Mouse (Mus musculus) MEL (cell line): ENCODE results near the gene 9330182L06Rik. TPM values are rescaled to one million over a fixed set of nuclear protein-coding genes. Genes with fewer than 3 reads are reported as not detected.

Experiments
- DNase-seq: peaks from one replicate; pipeline ENCODE4 v3.0.0; 2011; ENCODE audit warnings: low read depth, low spot score
- H3K27ac ChIP-seq: 2 replicates; pipeline ENCODE4 v1.5.1; 2012; ENCODE audit warnings: low read depth, mild to moderate bottlenecking, control low read depth, low read length, moderate library complexity; ENCODE audit not compliant: control insufficient read depth
- H3K27me3 ChIP-seq, 2 experiments: fragments of 150-350 bp in 1 of 2; sonication (generic) in 1 of 2; 2 replicates each; pipeline ENCODE4 v1.6.1; 2012; ENCODE audit warnings: low read length in 2 of 2, mild to moderate bottlenecking in 2 of 2, improper control_type of control experiment in 1 of 2, moderate library complexity in 1 of 2; ENCODE audit not compliant: insufficient read depth in 2 of 2, control insufficient read depth in 1 of 2
- H3K36me3 ChIP-seq, 2 experiments: 2 replicates each; pipeline ENCODE4 v1.6.1; 2012 to 2014; ENCODE audit warnings: low read length in 2 of 2, improper control_type of control experiment in 1 of 2, inconsistent platforms in 1 of 2, mild to moderate bottlenecking in 1 of 2; ENCODE audit not compliant: insufficient read depth in 2 of 2, control insufficient read depth in 1 of 2
- H3K4me1 ChIP-seq, 2 experiments: fragments of 150-350 bp in 1 of 2; sonication (generic) in 1 of 2; 2 replicates each; pipeline ENCODE4 v1.6.1; 2012; ENCODE audit warnings: low read length in 2 of 2, improper control_type of control experiment in 1 of 2, mild to moderate bottlenecking in 1 of 2; ENCODE audit not compliant: insufficient read depth in 2 of 2, control insufficient read depth in 1 of 2
- H3K4me3 ChIP-seq, 2 experiments: fragments of 150-350 bp in 1 of 2; sonication (generic) in 1 of 2; 2 replicates each; pipeline ENCODE4 v1.5.1; 2012; ENCODE audit warnings: low read depth in 2 of 2, low read length in 2 of 2, mild to moderate bottlenecking in 2 of 2, moderate library complexity in 2 of 2, control low read depth in 1 of 2, improper control_type of control experiment in 1 of 2; ENCODE audit not compliant: control insufficient read depth in 1 of 2, insufficient read depth in 1 of 2
- H3K79me2 ChIP-seq: 2 replicates; pipeline ENCODE4 v1.6.1; 2012; ENCODE audit warnings: mild to moderate bottlenecking, low read length, moderate library complexity; ENCODE audit not compliant: control insufficient read depth, poor library complexity, insufficient read depth
- H3K9ac ChIP-seq: 2 replicates; pipeline ENCODE4 v1.6.1; 2012; ENCODE audit warnings: low read depth, mild to moderate bottlenecking, control low read depth, low read length, moderate library complexity; ENCODE audit not compliant: control insufficient read depth, poor library complexity, severe bottlenecking
- H3K9me3 ChIP-seq: fragments of 150-350 bp; sonication (generic); replicated peaks from 2 replicates; pipeline ENCODE4 v1.6.1; 2012; ENCODE audit warnings: mild to moderate bottlenecking, low read length, improper control_type of control experiment, moderate library complexity; ENCODE audit not compliant: insufficient read depth
- EP300 ChIP-seq, 2 experiments: IDR thresholded peaks; 2 replicates each; pipeline ENCODE4 v1.6.1; 2011; ENCODE audit warnings: improper control_type of control experiment in 2 of 2, low read length in 2 of 2, low read depth in 1 of 2, mild to moderate bottlenecking in 1 of 2
- HCFC1 ChIP-seq: IDR thresholded peaks from 2 replicates; pipeline ENCODE4 v1.6.1; 2012; ENCODE audit warnings: low read depth, mild to moderate bottlenecking, inconsistent platforms, low read length, improper control_type of control experiment, moderate library complexity
- JUND ChIP-seq: IDR thresholded peaks from 2 replicates; pipeline ENCODE4 v1.6.1; 2011; ENCODE audit warnings: low read depth, mild to moderate bottlenecking, improper control_type of control experiment, low read length
- MAX ChIP-seq: IDR thresholded peaks from 2 replicates; pipeline ENCODE4 v1.6.1; 2011; ENCODE audit warnings: low read length, improper control_type of control experiment
- MXI1 ChIP-seq: IDR thresholded peaks from 2 replicates; pipeline ENCODE4 v1.6.1; 2011; ENCODE audit warnings: mild to moderate bottlenecking, low read depth, low read length, improper control_type of control experiment
- MYB ChIP-seq: IDR thresholded peaks from 2 replicates; pipeline ENCODE4 v1.6.1; 2011; ENCODE audit warnings: mild to moderate bottlenecking, low read depth, low read length, improper control_type of control experiment
- NELFE ChIP-seq: IDR thresholded peaks from 2 replicates; pipeline ENCODE4 v1.6.1; 2011; ENCODE audit warnings: low read depth, low read length, improper control_type of control experiment
- NRF1 ChIP-seq: IDR thresholded peaks from 2 replicates; pipeline ENCODE4 v1.6.1; 2014; ENCODE audit warnings: low read depth, mild to moderate bottlenecking, inconsistent platforms, low read length, improper control_type of control experiment, moderate library complexity; ENCODE audit not compliant: poor library complexity, insufficient read depth, severe bottlenecking
- POLR2A ChIP-seq, 2 experiments: IDR thresholded peaks; 2 replicates each; pipeline ENCODE4 v1.6.1; 2011 to 2012; ENCODE audit warnings: low read length in 2 of 2, mild to moderate bottlenecking in 2 of 2, control low read depth in 1 of 2, improper control_type of control experiment in 1 of 2, low read depth in 1 of 2, moderate library complexity in 1 of 2; ENCODE audit not compliant: control insufficient read depth in 1 of 2, insufficient read depth in 1 of 2, poor library complexity in 1 of 2
- SIN3A ChIP-seq: IDR thresholded peaks from 2 replicates; pipeline ENCODE4 v1.6.1; 2012; ENCODE audit warnings: low read length, improper control_type of control experiment, inconsistent platforms
- SMC3 ChIP-seq: IDR thresholded peaks from 2 replicates; pipeline ENCODE4 v1.6.1; 2011; ENCODE audit warnings: low read depth, low read length, improper control_type of control experiment
- UBTF ChIP-seq: IDR thresholded peaks from 2 replicates; pipeline ENCODE4 v1.6.1; 2012; ENCODE audit warnings: low read depth, mild to moderate bottlenecking, inconsistent platforms, low read length, improper control_type of control experiment, moderate library complexity, borderline replicate concordance; ENCODE audit not compliant: insufficient read depth
- USF2 ChIP-seq, 2 experiments: IDR thresholded peaks; 2 replicates each; pipeline ENCODE4 v1.6.1; 2011 to 2012; ENCODE audit warnings: improper control_type of control experiment in 2 of 2, low read length in 2 of 2, borderline replicate concordance in 1 of 2, inconsistent platforms in 1 of 2, low read depth in 1 of 2, mild to moderate bottlenecking in 1 of 2; ENCODE audit not compliant: insufficient read depth in 1 of 2
- ZC3H11A ChIP-seq: IDR thresholded peaks from 2 replicates; pipeline ENCODE4 v1.6.1; 2012; ENCODE audit warnings: low read depth, mild to moderate bottlenecking, inconsistent platforms, low read length, improper control_type of control experiment
- ZKSCAN1 ChIP-seq: IDR thresholded peaks from 2 replicates; pipeline ENCODE4 v1.6.1; 2012; ENCODE audit warnings: low read depth, mild to moderate bottlenecking, inconsistent platforms, low read length, improper control_type of control experiment, moderate library complexity
- ZNF384 ChIP-seq: IDR thresholded peaks from 2 replicates; pipeline ENCODE4 v1.6.1; 2012; ENCODE audit warnings: low read depth, mild to moderate bottlenecking, inconsistent platforms, low read length, improper control_type of control experiment
- polyA plus RNA-seq, 2 experiments: library from polyadenylated mRNA; stranded (reverse) in 1 of 2; unstranded in 1 of 2; fragments of >175 nt in 1 of 2; fragments of >200 nt in 1 of 2; gene quantifications; 2 replicates each; pipeline versions ENCODE4 v1.2.1 to v1.2.4; 2012; ENCODE audit warnings: low replicate concordance in 2 of 2, low read depth in 1 of 2; ENCODE audit not compliant: insufficient read length in 2 of 2, insufficient read depth in 1 of 2, missing spikeins in 1 of 2
- total RNA-seq: library from RNA; depleted of rRNA; stranded (reverse); fragments of 300-350 nt; gene quantifications from 2 replicates; pipeline ENCODE4 v1.2.3, GENCODE M21; 2012

9330182L06Rik gene
- total and polyA plus RNA-seq, 3 experiments: not detected

DNA sequence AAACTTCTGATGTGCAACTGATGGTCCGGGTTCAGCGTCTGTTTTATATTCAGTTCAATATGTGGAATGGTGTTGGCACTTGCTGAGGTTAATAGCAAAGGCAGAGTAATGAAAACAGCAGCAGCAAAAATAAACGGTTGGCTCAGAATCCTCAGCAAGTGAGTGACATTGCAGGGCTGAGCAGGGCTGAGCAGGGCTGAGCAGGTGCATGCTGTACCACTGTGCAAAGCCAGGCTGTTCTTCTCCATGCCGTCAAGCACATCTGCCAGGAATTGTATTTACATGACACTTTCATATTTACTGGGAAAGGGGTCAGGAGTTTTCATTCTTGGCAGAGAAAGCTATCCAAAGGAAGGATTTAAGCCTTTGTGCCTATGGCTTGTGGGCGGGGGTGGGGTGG is 78.7 kb downstream of the 9330182L06Rik start:
- Histone ChIP-seq H3K36me3 (no peaks in the 10 kb centered on the region), H3K79me2 (no peaks in the 10 kb centered on the region), H3K27ac (no peak overlapping the region), H3K9me3 (no peaks in the 10 kb centered on the region), H3K4me3 (no peak overlapping the region), H3K4me1 (no peaks in the 10 kb centered on the region), H3K27me3 (no peaks in the 10 kb centered on the region), H3K9ac (no peak overlapping the region)
- DNase-seq: no peak
- TF ChIP-seq EP300 (IDR thresholded peaks at IDR 0.05; ENCODE audit: low read depth in 1 of 2, low read length in 2 of 2) (no peak), POLR2A (IDR thresholded peaks at IDR 0.05; ENCODE audit: control insufficient read depth in 1 of 2, insufficient read depth in 1 of 2, low read depth in 1 of 2, low read length in 2 of 2, poor library complexity in 1 of 2) (no peak), UBTF (no peak), MAX (no peak)

- Histone ChIP-seq H3K9ac (no peak overlapping the region), H3K4me3 (no peak overlapping the region), H3K79me2 (no peaks in the 10 kb centered on the region), H3K9me3 (no peaks in the 10 kb centered on the region), H3K27ac (no peak overlapping the region), H3K27me3 (no peaks in the 10 kb centered on the region), H3K36me3 (no peaks in the 10 kb centered on the region), H3K4me1 (no peaks in the 10 kb centered on the region)
- no peak for TF ChIP-seq USF2 (IDR thresholded peaks at IDR 0.05; ENCODE audit: borderline replicate concordance in 1 of 2, insufficient read depth in 1 of 2, low read depth in 1 of 2, low read length in 2 of 2)
- DNase-seq: no peak
These were observed 79.2 kb downstream of the 9330182L06Rik start for GRCm38 (mm10) chr5:9345038-9345617.

GRCm38 (mm10) chr5:9345625-9346024 is 79.7 kb downstream of the 9330182L06Rik start:
- TF ChIP-seq HCFC1 (no peak), UBTF (no peak), NRF1 (no peak), ZNF384 (no peak), SMC3 (no peak), MXI1 (no peak), ZKSCAN1 (no peak), MYB (no peak), JUND (no peak), NELFE (no peak), SIN3A (no peak), ZC3H11A (no peak), MAX (no peak)
- Histone ChIP-seq H3K79me2 (no peaks in the 10 kb centered on the region), H3K36me3 (no peaks in the 10 kb centered on the region), H3K4me3 (no peak overlapping the region), H3K9me3 (no peaks in the 10 kb centered on the region), H3K9ac (no peak overlapping the region), H3K27me3 (no peaks in the 10 kb centered on the region), H3K27ac (no peak overlapping the region), H3K4me1 (no peaks in the 10 kb centered on the region)
- DNase-seq: no peak
